In genomic region chr11:120136796-120137624, GRCm38 (mm10) we compare ENCODE assay signal across 9 mouse cellular contexts. TPM values are rescaled to one million over a fixed set of nuclear protein-coding genes. Genes with fewer than 3 reads are reported as not detected.
DNase-seq lines count a peak whose midpoint lies in the region; ATAC-seq and TF ChIP-seq lines count a peak whose summit lies in the region.
"Had no signal": no experiment of that assay in that cellular context is flagged by ENCODE, and none has a peak within 500 bp of the region (broad histone marks: within the 10 kb centered on the region; RNA-seq: fewer than 3 reads in every experiment).

No protein-coding gene starts in this region.

- H3K4me2 ChIP-seq in heart, embryonic 11.5 days, result peak overlapping the region; percentile 45

- no peaks in the 10 kb centered on the region for H3K9me3 ChIP-seq in heart, embryonic 11.5 days (replicated peaks; ENCODE audit: control insufficient read depth, low read length)
- H3K9me3 ChIP-seq in megakaryocyte, embryonic 14.5 days, result no peaks in the 10 kb centered on the region

- H3K36me3 ChIP-seq in heart, embryonic 11.5 days (ENCODE audit: control insufficient read depth, insufficient read depth, low read length), result peaks cover 12% of the 10 kb centered on the region
- peaks cover 91% of the 10 kb centered on the region for H3K36me3 ChIP-seq in megakaryocyte, embryonic 14.5 days (replicated peaks; ENCODE audit: low read length)
- H3K36me3 ChIP-seq in thymus, adult 2 months (ENCODE audit: control insufficient read depth, insufficient read depth, low read length), result peaks cover 19% of the 10 kb centered on the region

- no peak for TF ChIP-seq CTCF in thymus, adult 2 months (IDR thresholded peaks at IDR 0.05; ENCODE audit: borderline replicate concordance, control insufficient read depth, extremely low read depth, insufficient read depth, low read length, poor library complexity)

- no peak for TF ChIP-seq POLR2A in thymus, adult 2 months (IDR thresholded peaks at IDR 0.05; ENCODE audit: control insufficient read depth, extremely low read depth, insufficient read depth, low read length, poor library complexity)

- ATAC-seq in heart, embryonic 11.5 days (replicated peaks; ENCODE audit: insufficient number of reproducible peaks, low FRiP score, low TSS enrichment), result no peak; the same call in 1 of the 2 replicates

- 36% methylated on average over 23 of the region's 23 CpGs for WGBS in heart, embryonic 11.5 days (ENCODE audit: insufficient replicate concordance)
- 96% methylated on average over 23 of the region's 23 CpGs for WGBS in thymus, adult 2 months

- H3K4me1 ChIP-seq in heart, embryonic 11.5 days (ENCODE audit: control insufficient read depth, insufficient read depth, low read length), result peaks cover 63% of the 10 kb centered on the region
- H3K4me1 ChIP-seq in megakaryocyte, embryonic 14.5 days, result peaks cover 98% of the 10 kb centered on the region
- peaks cover 11% of the 10 kb centered on the region for H3K4me1 ChIP-seq in thymus, adult 2 months (replicated peaks; ENCODE audit: control insufficient read depth, insufficient read depth, low read length)

- DNase-seq in heart, adult 11 months, result no peak
- DNase-seq in frontal cortex, postnatal 14 days (ENCODE audit: low spot score in 2 of 2), result peak; percentile 43 to 48
- peak; percentile 70 to 81 for DNase-seq in left cerebral cortex, adult 18-20 months (ENCODE audit: low spot score in 2 of 2)
- DNase-seq in thymus, postnatal 14 days, result no peak
- no peak for DNase-seq in thymus, adult 2 months
- no peak for DNase-seq in thymus, postnatal 10 days (ENCODE audit: low spot score in 2 of 2)

- H3K9ac ChIP-seq in heart, embryonic 11.5 days (ENCODE audit: low read depth, low read length), result peak overlapping the region; percentile 44; the same call in 1 of the 2 replicates

- no peak overlapping the region for H3K4me3 ChIP-seq in heart, embryonic 11.5 days (ENCODE audit: low read depth, low read length)
- H3K4me3 ChIP-seq in megakaryocyte, embryonic 14.5 days (replicated peaks), result peak overlapping the region; percentile 79
- H3K4me3 ChIP-seq in thymus, adult 2 months (ENCODE audit: control insufficient read depth, insufficient read depth, low read length), result no peak overlapping the region

- no peaks in the 10 kb centered on the region for H3K27me3 ChIP-seq in heart, embryonic 11.5 days (ENCODE audit: control insufficient read depth, insufficient read depth, low read length)
- no peaks in the 10 kb centered on the region for H3K27me3 ChIP-seq in megakaryocyte, embryonic 14.5 days (replicated peaks)
- no peaks in the 10 kb centered on the region for H3K27me3 ChIP-seq in thymus, adult 2 months (ENCODE audit: control insufficient read depth, insufficient read depth, low read length)
- H3K27me3 ChIP-seq: CH12.LX had no signal

- H3K27ac ChIP-seq in heart, embryonic 11.5 days (ENCODE audit: low read depth, low read length), result peak overlapping the region; percentile 84
- no peak overlapping the region for H3K27ac ChIP-seq in thymus, adult 2 months (ENCODE audit: control insufficient read depth, insufficient read depth, low read length)

RNA-seq across cellular contexts. Expression of gene Slc38a10, which starts 14.1 kb away (rescaled TPM):
- polyA plus RNA-seq in heart, embryonic 11.5 days (2014; fragmentation: Nextera tagmentation; extraction: Ambion mirVana), result 57.5 and 72.0 TPM in 2 replicates
- total RNA-seq in left cerebral cortex, adult 18-20 months (2021), result 10 to 100 TPM; 82.6 to 83.9 TPM
- polyA plus RNA-seq in megakaryocyte, embryonic 14.5 days (2012; ENCODE audit: insufficient read depth, low replicate concordance), result 80.2 and 247 TPM in 2 replicates
- 165 and 167 TPM in 2 replicates for polyA plus RNA-seq in thymus, adult 2 months (2012; rRNA removed)

RNA-seq across cellular contexts. Expression of gene Ndufaf8, which starts 38.3 kb away (rescaled TPM):
- polyA plus RNA-seq in heart, embryonic 11.5 days (2014; fragmentation: Nextera tagmentation; extraction: Ambion mirVana), result 83.2 and 83.4 TPM in 2 replicates
- 10 to 100 TPM; 41.5 to 43.4 TPM for total RNA-seq in left cerebral cortex, adult 18-20 months (2021)
- 49.5 and 106 TPM in 2 replicates for polyA plus RNA-seq in megakaryocyte, embryonic 14.5 days (2012; ENCODE audit: insufficient read depth, low replicate concordance)
- polyA plus RNA-seq in thymus, adult 2 months (2012; rRNA removed), result 33.0 and 47.7 TPM in 2 replicates

RNA-seq across cellular contexts. Expression of gene Tepsin, which starts 38.5 kb away (rescaled TPM):
- 14.6 and 18.9 TPM in 2 replicates for polyA plus RNA-seq in heart, embryonic 11.5 days (2014; fragmentation: Nextera tagmentation; extraction: Ambion mirVana)
- 10 to 100 TPM; 14.8 TPM for total RNA-seq in left cerebral cortex, adult 18-20 months (2021)
- 16.1 and 46.5 TPM in 2 replicates for polyA plus RNA-seq in megakaryocyte, embryonic 14.5 days (2012; ENCODE audit: insufficient read depth, low replicate concordance)
- 95.3 and 103 TPM in 2 replicates for polyA plus RNA-seq in thymus, adult 2 months (2012; rRNA removed)

RNA-seq across cellular contexts. Expression of gene Cep131, which starts 50.4 kb away (rescaled TPM):
- 15.1 and 16.0 TPM in 2 replicates for polyA plus RNA-seq in heart, embryonic 11.5 days (2014; fragmentation: Nextera tagmentation; extraction: Ambion mirVana)
- total RNA-seq in left cerebral cortex, adult 18-20 months (2021), result 10 to 100 TPM; 20.6 to 31.9 TPM
- 1.5 and 10.4 TPM in 2 replicates for polyA plus RNA-seq in megakaryocyte, embryonic 14.5 days (2012; ENCODE audit: insufficient read depth, low replicate concordance)
- polyA plus RNA-seq in thymus, adult 2 months (2012; rRNA removed), result 10.8 and 12.4 TPM in 2 replicates

Comparison
In these comparisons a context has a peak if more than half of its experiments do, and no peak if none do; other contexts are left out.
1. DNase-seq: peak in frontal cortex, postnatal 14 days (2 of 2) and left cerebral cortex, adult 18-20 months (2 of 2); none in heart, adult 11 months (single experiment), thymus, postnatal 14 days (single experiment), thymus, adult 2 months (single experiment) and thymus, postnatal 10 days (0 of 2).